In genomic region chr8:122711480-122711879, GRCm38 (mm10) we compare ENCODE assay signal across 16 mouse cellular contexts. TPM values are rescaled to one million over a fixed set of nuclear protein-coding genes. Genes with fewer than 3 reads are reported as not detected.
DNase-seq lines count a peak whose midpoint lies in the region; ATAC-seq lines count a peak whose summit lies in the region.
"Had no signal": no experiment of that assay in that cellular context is flagged by ENCODE, and none has a peak within 500 bp of the region (broad histone marks: within the 10 kb centered on the region; RNA-seq: fewer than 3 reads in every experiment).

No protein-coding gene starts in this region.

- 74% methylated on average over 3 of the region's 3 CpGs for WGBS in heart, embryonic 16.5 days
- WGBS in midbrain, embryonic 10.5 days, result 76% methylated on average over 3 of the region's 3 CpGs
- WGBS in midbrain, embryonic 13.5 days, result 83% methylated on average over 3 of the region's 3 CpGs
- 80% methylated on average over 3 of the region's 3 CpGs for WGBS in limb, embryonic 10.5 days
- 21% methylated on average over 3 of the region's 3 CpGs for WGBS in liver, embryonic 16.5 days (ENCODE audit: insufficient replicate concordance)
- 82% methylated on average over 3 of the region's 3 CpGs for WGBS in forebrain, embryonic 15.5 days

- no peak overlapping the region for H3K4me3 ChIP-seq in heart, embryonic 16.5 days (ENCODE audit: low read length)
- no peak overlapping the region for H3K4me3 ChIP-seq in midbrain, embryonic 10.5 days
- H3K4me3 ChIP-seq in midbrain, embryonic 13.5 days (replicated peaks), result no peak overlapping the region
- no peak overlapping the region for H3K4me3 ChIP-seq in limb, embryonic 10.5 days
- no peak overlapping the region for H3K4me3 ChIP-seq in liver, embryonic 16.5 days (ENCODE audit: low read depth, low read length)
- H3K4me3 ChIP-seq in forebrain, embryonic 15.5 days, result no peak overlapping the region
- H3K4me3 ChIP-seq: embryonic facial prominence, embryonic 15.5 days; forebrain, embryonic 13.5 days; hindbrain, embryonic 10.5 days; myocyte had no signal

- intact Hi-C loops in heart, postnatal 36 days (cut with DNase I), result no loop called here

- H3K27ac ChIP-seq in heart, embryonic 16.5 days (ENCODE audit: low read length), result peak overlapping the region; percentile 49; the same call in 1 of the 2 replicates
- H3K27ac ChIP-seq in midbrain, embryonic 10.5 days (replicated peaks), result peak overlapping the region; percentile 24; the same call in 1 of the 2 replicates
- no peak overlapping the region for H3K27ac ChIP-seq in midbrain, embryonic 13.5 days
- H3K27ac ChIP-seq in limb, embryonic 10.5 days, result 0 out of 2 replicates have a peak overlapping the region, but pooled peaks have one; percentile 2
- H3K27ac ChIP-seq in liver, embryonic 16.5 days (ENCODE audit: low read length), result 0 out of 2 replicates have a peak overlapping the region, but pooled peaks have one; percentile 4
- H3K27ac ChIP-seq in forebrain, embryonic 15.5 days (replicated peaks), result no peak overlapping the region
- H3K27ac ChIP-seq: embryonic facial prominence, embryonic 15.5 days; forebrain, embryonic 13.5 days; stomach, postnatal 0 days had no signal

- no peak overlapping the region for H3K9ac ChIP-seq in heart, embryonic 16.5 days (ENCODE audit: low read length)
- no peak overlapping the region; the same call in 1 of the 2 replicates for H3K9ac ChIP-seq in midbrain, embryonic 13.5 days (replicated peaks)
- H3K9ac ChIP-seq in liver, embryonic 16.5 days (ENCODE audit: low read depth, low read length), result 0 out of 2 replicates have a peak overlapping the region, but pooled peaks have one; percentile 33
- no peak overlapping the region for H3K9ac ChIP-seq in forebrain, embryonic 15.5 days (replicated peaks)
- H3K9ac ChIP-seq: embryonic facial prominence, embryonic 15.5 days; forebrain, embryonic 13.5 days had no signal

- no peaks in the 10 kb centered on the region for H3K9me3 ChIP-seq in heart, embryonic 16.5 days (replicated peaks; ENCODE audit: control insufficient read depth, low read length)
- no peaks in the 10 kb centered on the region for H3K9me3 ChIP-seq in midbrain, embryonic 10.5 days (replicated peaks)
- H3K9me3 ChIP-seq in midbrain, embryonic 13.5 days, result no peaks in the 10 kb centered on the region
- H3K9me3 ChIP-seq in limb, embryonic 10.5 days (replicated peaks), result no peaks in the 10 kb centered on the region
- H3K9me3 ChIP-seq in liver, embryonic 16.5 days (replicated peaks; ENCODE audit: control insufficient read depth, low read length), result no peaks in the 10 kb centered on the region
- H3K9me3 ChIP-seq in forebrain, embryonic 15.5 days, result no peaks in the 10 kb centered on the region
- H3K9me3 ChIP-seq: embryonic facial prominence, embryonic 15.5 days; forebrain, embryonic 13.5 days; hindbrain, embryonic 10.5 days had no signal

- H3K4me1 ChIP-seq in heart, embryonic 16.5 days (ENCODE audit: control insufficient read depth, insufficient read depth, low read length), result peaks cover 2% of the 10 kb centered on the region; the same call in 1 of the 2 replicates
- H3K4me1 ChIP-seq in midbrain, embryonic 10.5 days, result peaks cover 24% of the 10 kb centered on the region
- H3K4me1 ChIP-seq in midbrain, embryonic 13.5 days (replicated peaks), result peaks cover 23% of the 10 kb centered on the region
- peaks cover 10% of the 10 kb centered on the region for H3K4me1 ChIP-seq in limb, embryonic 10.5 days
- peaks cover 25% of the 10 kb centered on the region for H3K4me1 ChIP-seq in liver, embryonic 16.5 days (ENCODE audit: control insufficient read depth, low read depth, low read length)
- H3K4me1 ChIP-seq in forebrain, embryonic 15.5 days, result peaks cover 19% of the 10 kb centered on the region

- H3K36me3 ChIP-seq in heart, embryonic 16.5 days (ENCODE audit: control insufficient read depth, insufficient read depth), result no peaks in the 10 kb centered on the region
- H3K36me3 ChIP-seq in midbrain, embryonic 10.5 days, result no peaks in the 10 kb centered on the region
- H3K36me3 ChIP-seq in midbrain, embryonic 13.5 days, result no peaks in the 10 kb centered on the region
- H3K36me3 ChIP-seq in limb, embryonic 10.5 days, result no peaks in the 10 kb centered on the region
- H3K36me3 ChIP-seq in liver, embryonic 16.5 days (ENCODE audit: control insufficient read depth, insufficient read depth), result no peaks in the 10 kb centered on the region
- H3K36me3 ChIP-seq in forebrain, embryonic 15.5 days, result no peaks in the 10 kb centered on the region
- H3K36me3 ChIP-seq: embryonic facial prominence, embryonic 15.5 days; hindbrain, embryonic 10.5 days had no signal

- no peaks in the 10 kb centered on the region for H3K27me3 ChIP-seq in heart, embryonic 16.5 days (ENCODE audit: control insufficient read depth, insufficient read depth, low read length)
- peaks cover 19% of the 10 kb centered on the region; the same call in 1 of the 2 replicates for H3K27me3 ChIP-seq in midbrain, embryonic 10.5 days (ENCODE audit: low read depth, poor library complexity, severe bottlenecking)
- H3K27me3 ChIP-seq in midbrain, embryonic 13.5 days, result 0 out of 2 replicates have a peak, but pooled peaks cover 3% of the 10 kb centered on the region
- H3K27me3 ChIP-seq in limb, embryonic 10.5 days (ENCODE audit: low read depth, poor library complexity, severe bottlenecking), result peaks cover 51% of the 10 kb centered on the region
- H3K27me3 ChIP-seq in liver, embryonic 16.5 days (ENCODE audit: control insufficient read depth, insufficient read depth, low read depth, low read length), result peaks cover 32% of the 10 kb centered on the region
- H3K27me3 ChIP-seq in forebrain, embryonic 15.5 days, result no peaks in the 10 kb centered on the region

- DNase-seq in heart, postnatal 36 days, result no peak
- DNase-seq in midbrain, embryonic 10.5 days (ENCODE audit: low spot score), result no peak
- DNase-seq in limb, embryonic 10.5 days (ENCODE audit: low spot score), result no peak
- DNase-seq in cerebellum, adult 11 months, result no peak
- DNase-seq: cerebellum, adult 9-10 months; layer of hippocampus, adult 9-11 months had no signal

- no peak for ATAC-seq in heart, embryonic 16.5 days (replicated peaks; ENCODE audit: extremely low read depth, insufficient read depth, low FRiP score)
- ATAC-seq in midbrain, embryonic 13.5 days, result no peak
- ATAC-seq in liver, embryonic 16.5 days (ENCODE audit: low read depth), result peak; percentile 45
- ATAC-seq in forebrain, embryonic 15.5 days (replicated peaks), result no peak
- ATAC-seq: CD4-positive, CD25-positive, alpha-beta regulatory T cell, adult 4 months; forebrain, embryonic 13.5 days had no signal

- H3K4me2 ChIP-seq in heart, embryonic 16.5 days (ENCODE audit: low read depth, low read length), result no peak overlapping the region
- H3K4me2 ChIP-seq in midbrain, embryonic 13.5 days (replicated peaks), result no peak overlapping the region
- H3K4me2 ChIP-seq in liver, embryonic 16.5 days (ENCODE audit: low read depth, low read length), result peak overlapping the region; percentile 24; the same call in 1 of the 2 replicates
- H3K4me2 ChIP-seq in forebrain, embryonic 15.5 days (replicated peaks), result no peak overlapping the region
- H3K4me2 ChIP-seq: embryonic facial prominence, embryonic 15.5 days; forebrain, embryonic 13.5 days had no signal

RNA-seq across cellular contexts. Expression of gene Cbfa2t3, which starts 12.6 kb away (rescaled TPM):
- polyA plus RNA-seq in heart, embryonic 16.5 days (2015; fragmentation: Nextera tagmentation; extraction: Ambion mirVana), result 4.6 and 4.8 TPM in 2 replicates
- 10 to 100 TPM; 19.7 to 23.0 TPM for total RNA-seq in heart, postnatal 36 days (2021)
- 1.9 and 3.4 TPM in 2 replicates for polyA plus RNA-seq in midbrain, embryonic 10.5 days (2016; fragmentation: Nextera tagmentation; extraction: Ambion mirVana)
- polyA plus RNA-seq in midbrain, embryonic 13.5 days (2015; fragmentation: Nextera tagmentation; extraction: Ambion mirVana), result 20.2 and 20.9 TPM in 2 replicates
- polyA plus RNA-seq in limb, embryonic 10.5 days (2016; fragmentation: Nextera tagmentation; extraction: Ambion mirVana), result 2.0 and 2.8 TPM in 2 replicates
- polyA plus RNA-seq in liver, embryonic 16.5 days (2015; fragmentation: Nextera tagmentation; extraction: Ambion mirVana), result 3.1 and 3.3 TPM in 2 replicates
- polyA plus RNA-seq in forebrain, embryonic 15.5 days (2015; fragmentation: Nextera tagmentation; extraction: Ambion mirVana), result 13.2 and 14.0 TPM in 2 replicates

Comparison
In these comparisons a context has a peak if more than half of its experiments do, and no peak if none do; other contexts are left out.
1. H3K27ac ChIP-seq: peak in heart, embryonic 16.5 days (single experiment), midbrain, embryonic 10.5 days (single experiment), limb, embryonic 10.5 days (single experiment) and liver, embryonic 16.5 days (single experiment); none in midbrain, embryonic 13.5 days (single experiment) and forebrain, embryonic 15.5 days (single experiment).